Mouse (Mus musculus) lung, postnatal 14 days (tissue): ENCODE measurements around the gene Fxyd1.
A peak's percentile ranks its signal among the peaks of the same experiment; 100 is the strongest.

Experiments used
- DNase-seq: peaks from one replicate; pipeline ENCODE4 v3.0.0; 2021

The Fxyd1 gene

GRCm38 (mm10) chr7:31008175-31008574 lies 48.8 kb downstream of the Fxyd1 start:
- no peak for DNase-seq

DNA sequence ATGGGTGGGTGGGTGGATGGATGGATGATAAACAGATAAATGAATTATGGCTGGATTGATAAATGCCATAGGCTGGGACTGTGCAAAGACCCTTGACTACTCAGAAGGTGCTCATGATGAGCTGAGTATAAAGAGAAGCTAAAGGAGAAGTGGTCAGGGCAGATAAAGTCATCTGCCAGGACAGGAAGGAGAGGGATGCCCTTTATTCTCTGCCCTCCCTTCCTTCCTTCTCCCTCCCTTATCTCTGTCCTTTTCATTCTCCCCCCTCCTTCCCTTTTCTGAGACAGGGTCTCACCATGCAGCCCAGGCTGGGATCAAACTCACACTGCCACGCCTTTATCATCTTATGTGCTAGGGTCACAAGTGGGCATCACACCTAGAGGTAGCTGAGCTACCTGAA lies 49.2 kb downstream of the Fxyd1 start:
- DNase-seq: no peak

DNA sequence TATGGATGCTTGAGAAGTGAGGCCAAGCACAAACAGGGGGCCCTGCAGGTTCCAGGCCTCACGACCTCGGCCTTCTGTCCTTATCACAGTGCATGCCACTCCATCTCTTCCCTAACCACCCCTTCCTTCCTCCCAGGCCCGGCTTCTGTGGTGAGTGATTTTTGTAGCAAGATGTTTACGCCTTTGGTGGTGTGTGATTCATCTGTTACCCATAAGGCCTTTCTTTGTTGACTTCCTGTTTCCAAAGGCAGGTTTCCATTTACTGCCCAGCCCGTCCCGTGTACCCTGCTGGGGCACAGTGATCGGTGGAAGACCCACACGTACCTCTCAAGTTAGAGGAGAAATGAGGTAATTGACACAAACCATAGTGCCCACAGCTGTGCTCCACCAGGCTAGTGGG lies 54.3 kb downstream of the Fxyd1 start:
- DNase-seq: peak; percentile 41
